Mouse (Mus musculus) hindbrain, embryonic 12.5 days (tissue): ENCODE measurements at regions not wholly inside any gene's neighbourhood (a gene's known extent, or its start where the extent isn't known, plus 50 kb on each side); places are given as distances from the start of the nearest gene placed in this dataset.
A peak's percentile ranks its signal among the peaks of the same experiment; 100 is the strongest.

Source experiments
- ATAC-seq: fragments of 200-750 bp; cut with Nextera tagmentation; 2 replicates; pipeline ENCODE4 v1.8.0; 2017; ENCODE audit warnings: moderate TSS enrichment; ENCODE audit not compliant: low FRiP score
- H3K27ac ChIP-seq: fragments of 300-500 bp; sonication (generic); 2 replicates; pipeline ENCODE4 v1.5.1; 2016; ENCODE audit warnings: mild to moderate bottlenecking
- H3K27me3 ChIP-seq: fragments of 300-500 bp; sonication (generic); 2 replicates; pipeline ENCODE4 v1.6.1; 2016; ENCODE audit warnings: mild to moderate bottlenecking
- H3K36me3 ChIP-seq: fragments of 300-500 bp; sonication (generic); 2 replicates; pipeline ENCODE4 v1.6.1; 2016; ENCODE audit warnings: mild to moderate bottlenecking
- H3K4me1 ChIP-seq: fragments of 300-500 bp; sonication (generic); 2 replicates; pipeline ENCODE4 v1.6.1; 2016
- H3K4me2 ChIP-seq: fragments of 300-500 bp; sonication (generic); replicated peaks from 2 replicates; pipeline ENCODE4 v1.6.1; 2016; ENCODE audit warnings: mild to moderate bottlenecking
- H3K4me3 ChIP-seq: fragments of 300-500 bp; sonication (generic); 2 replicates; pipeline ENCODE4 v1.5.1; 2016; ENCODE audit warnings: mild to moderate bottlenecking
- H3K9ac ChIP-seq: fragments of 300-500 bp; sonication (generic); 2 replicates; pipeline ENCODE4 v1.6.1; 2016; ENCODE audit warnings: mild to moderate bottlenecking, moderate library complexity
- H3K9me3 ChIP-seq: fragments of 300-500 bp; sonication (generic); replicated peaks from 2 replicates; pipeline ENCODE4 v1.6.1; 2016; ENCODE audit warnings: mild to moderate bottlenecking
- WGBS: fragments of 180-500 bp; shearing (Covaris S2); methylation state at CpG from one replicate; pipeline ENCODE4 v1.1.7; 2016; 5-methylcytosine and 5-hydroxymethylcytosine counted together

DNA sequence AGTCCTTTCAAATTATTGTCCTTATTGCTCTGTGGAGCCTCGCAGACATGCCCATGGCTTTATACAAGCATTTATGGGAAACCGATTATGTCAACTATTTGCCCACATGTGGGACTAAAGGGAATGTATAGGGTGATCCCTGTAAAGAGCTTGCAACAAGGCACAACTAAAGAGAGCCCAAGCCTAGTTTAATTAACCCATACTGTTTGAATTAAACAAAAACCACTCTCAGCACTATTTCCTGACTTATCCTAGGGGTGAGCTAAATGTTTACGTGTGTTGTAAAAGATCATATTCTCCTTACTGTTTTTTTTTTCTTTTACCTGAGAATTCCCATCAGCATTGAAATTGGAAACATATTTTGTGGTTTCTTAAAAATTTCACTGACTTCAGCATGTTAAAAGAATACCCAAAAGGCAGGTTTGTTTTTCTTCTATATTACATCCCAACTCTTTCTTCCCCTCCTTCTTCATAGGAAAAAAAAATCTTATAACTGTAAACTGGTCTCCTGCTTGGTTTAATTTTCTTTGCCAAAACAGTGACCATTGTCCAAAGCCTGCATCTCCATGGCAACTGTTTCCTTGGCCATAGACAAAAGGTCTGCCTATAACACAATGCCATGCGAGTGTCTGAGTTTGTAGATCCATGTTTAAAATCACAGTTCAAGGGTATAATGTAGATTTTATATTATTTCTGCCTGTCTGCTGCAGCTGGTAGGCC is 148.2 kb upstream of the Galnt5 start:
- ATAC-seq = no peak
- no peaks in the 10 kb centered on the region for H3K9me3 ChIP-seq
- WGBS = 39% methylated on average over 4 of the region's 4 CpGs
- H3K4me2 ChIP-seq = no peak overlapping the region
- no peaks in the 10 kb centered on the region for H3K36me3 ChIP-seq
- no peak overlapping the region for H3K27ac ChIP-seq
- no peaks in the 10 kb centered on the region for H3K27me3 ChIP-seq
- H3K4me1 ChIP-seq = peaks cover 15% of the 10 kb centered on the region
- H3K4me3 ChIP-seq = no peak overlapping the region
- H3K9ac ChIP-seq = no peak overlapping the region

DNA sequence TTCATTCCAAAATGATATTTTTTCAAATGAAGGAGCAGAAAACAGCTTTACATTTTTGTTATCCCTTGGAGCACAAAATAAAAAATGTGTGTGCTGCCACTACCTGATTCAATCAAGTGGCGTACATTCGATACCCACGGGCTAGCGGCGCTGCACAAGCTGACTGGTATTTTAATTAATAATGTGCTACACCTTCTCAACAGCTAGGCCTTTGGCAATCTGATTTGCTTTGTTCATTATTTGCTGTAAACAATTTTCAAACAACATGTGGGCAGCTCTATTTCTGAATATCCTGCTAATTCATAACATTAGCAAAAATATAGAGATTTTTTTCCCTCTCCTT is 147.7 kb upstream of the Galnt5 start:
- Histone ChIP-seq H3K27me3 (no peaks in the 10 kb centered on the region), H3K9me3 (no peaks in the 10 kb centered on the region), H3K4me2 (no peak overlapping the region), H3K9ac (no peak overlapping the region), H3K4me1 (peaks cover 15% of the 10 kb centered on the region), H3K27ac (no peak overlapping the region), H3K36me3 (no peaks in the 10 kb centered on the region), H3K4me3 (no peak overlapping the region)
- peak; percentile 63; the same call in 1 of the 2 replicates for ATAC-seq
- WGBS = 27% methylated on average over 5 of the region's 5 CpGs

DNA sequence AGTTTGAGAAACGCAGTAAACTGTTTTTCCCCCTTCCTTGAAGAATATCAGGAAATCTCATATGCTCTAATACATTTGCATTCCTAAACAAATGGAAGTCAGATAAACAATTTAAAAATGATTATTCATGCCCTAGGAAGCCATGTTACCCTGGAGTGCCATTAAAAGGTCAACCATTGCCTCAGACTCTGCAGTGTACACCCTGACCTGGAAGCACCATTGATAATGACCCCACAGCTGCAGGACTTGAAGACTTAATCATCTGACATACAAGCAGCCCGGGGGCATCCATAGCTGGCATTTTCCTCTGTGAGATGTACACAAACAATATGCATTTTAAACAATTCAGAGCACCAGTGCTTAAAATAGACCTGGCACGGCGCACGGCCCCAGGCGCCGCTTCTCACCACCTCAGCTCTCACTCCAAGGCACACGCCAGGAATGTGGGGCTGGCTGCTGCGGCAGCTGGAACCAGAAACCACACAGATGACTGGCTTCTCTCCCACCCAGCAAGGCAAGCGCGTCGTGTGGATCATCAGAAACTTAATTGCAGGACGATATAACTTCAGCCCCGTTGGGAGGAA is 141.1 kb upstream of the Galnt5 start:
- no peak overlapping the region for H3K4me3 ChIP-seq
- WGBS = 71% methylated on average over 14 of the region's 14 CpGs
- H3K4me1 ChIP-seq = peaks cover 3% of the 10 kb centered on the region; the same call in 1 of the 2 replicates
- no peaks in the 10 kb centered on the region for H3K9me3 ChIP-seq
- H3K36me3 ChIP-seq = no peaks in the 10 kb centered on the region
- no peaks in the 10 kb centered on the region for H3K27me3 ChIP-seq
- no peak for ATAC-seq
- H3K9ac ChIP-seq = no peak overlapping the region
- H3K27ac ChIP-seq = no peak overlapping the region
- H3K4me2 ChIP-seq = no peak overlapping the region

DNA sequence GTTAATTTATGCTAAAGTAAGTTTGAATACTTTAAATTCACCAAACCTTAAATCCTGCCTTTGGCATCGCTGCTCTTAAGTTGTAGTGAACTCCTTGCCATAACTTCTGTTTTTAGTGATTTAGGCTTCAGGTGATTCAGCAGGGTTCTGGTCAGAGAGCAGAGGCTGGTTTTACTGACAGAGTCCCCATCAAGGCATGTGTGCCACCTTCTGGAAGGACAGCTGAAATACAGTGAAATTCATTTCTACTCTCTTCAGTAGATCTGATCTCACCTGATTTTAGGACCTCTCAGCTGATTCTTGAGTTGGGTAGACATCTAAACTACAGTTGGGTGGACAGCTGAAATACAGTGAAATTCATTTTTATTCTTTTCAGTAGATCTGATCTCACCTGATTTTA is 132.4 kb upstream of the Galnt5 start:
- H3K4me3 ChIP-seq = no peak overlapping the region
- 70% methylated on average over 1 of the region's 1 CpGs for WGBS
- H3K4me2 ChIP-seq = no peak overlapping the region
- no peaks in the 10 kb centered on the region for H3K9me3 ChIP-seq
- H3K27me3 ChIP-seq = no peaks in the 10 kb centered on the region
- H3K36me3 ChIP-seq = no peaks in the 10 kb centered on the region
- no peak overlapping the region for H3K27ac ChIP-seq
- ATAC-seq = no peak
- H3K9ac ChIP-seq = no peak overlapping the region
- no peaks in the 10 kb centered on the region for H3K4me1 ChIP-seq

DNA sequence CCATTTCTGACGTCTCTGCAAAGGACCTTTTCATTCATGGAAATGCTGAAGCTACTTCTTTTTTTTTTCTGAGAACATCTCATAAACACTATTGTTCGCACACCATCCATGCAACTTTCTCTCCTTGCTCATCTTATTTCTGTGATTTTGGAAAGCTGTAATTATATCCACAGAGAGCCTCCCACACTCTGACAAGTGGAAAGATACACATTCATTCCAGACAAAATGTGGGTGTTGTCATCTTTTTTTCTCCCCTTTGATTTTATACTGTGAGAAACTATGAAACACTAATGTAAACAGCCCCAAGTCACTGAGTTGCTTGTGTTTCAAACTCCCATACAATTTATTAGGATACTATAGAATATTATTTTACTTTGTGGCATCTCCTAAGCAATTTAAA is 129.6 kb upstream of the Galnt5 start:
- 77% methylated on average over 2 of the region's 2 CpGs for WGBS
- no peaks in the 10 kb centered on the region for H3K27me3 ChIP-seq
- H3K36me3 ChIP-seq = no peaks in the 10 kb centered on the region
- H3K4me2 ChIP-seq = no peak overlapping the region
- no peak overlapping the region for H3K27ac ChIP-seq
- H3K4me3 ChIP-seq = no peak overlapping the region
- no peak overlapping the region for H3K9ac ChIP-seq
- no peaks in the 10 kb centered on the region for H3K9me3 ChIP-seq
- H3K4me1 ChIP-seq = no peaks in the 10 kb centered on the region
- ATAC-seq = no peak

DNA sequence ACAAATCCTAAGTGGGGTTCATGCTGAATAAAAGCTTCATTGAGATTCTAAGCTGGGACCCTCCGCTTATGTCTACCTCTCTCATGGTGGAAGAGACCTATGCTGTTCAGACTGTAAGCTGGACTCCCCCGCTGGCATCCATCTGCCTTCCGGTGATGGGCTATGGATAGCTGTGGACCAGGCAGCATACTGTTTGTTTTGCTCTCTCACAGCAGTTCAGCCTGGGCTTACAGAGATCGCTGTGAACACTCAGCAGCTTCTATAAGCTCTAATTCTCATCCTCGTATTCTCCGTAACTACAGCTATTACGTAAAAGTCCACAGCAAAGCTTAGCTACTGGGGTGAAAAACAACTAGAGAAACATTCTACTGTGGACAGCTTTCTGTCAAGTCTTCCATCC is 97.5 kb upstream of the Galnt5 start:
- H3K9ac ChIP-seq = no peak overlapping the region
- no peaks in the 10 kb centered on the region for H3K4me1 ChIP-seq
- H3K9me3 ChIP-seq = no peaks in the 10 kb centered on the region
- no peak for ATAC-seq
- no peak overlapping the region for H3K4me3 ChIP-seq
- H3K36me3 ChIP-seq = no peaks in the 10 kb centered on the region
- H3K4me2 ChIP-seq = no peak overlapping the region
- WGBS = 93% methylated on average over 7 of the region's 7 CpGs
- no peaks in the 10 kb centered on the region for H3K27me3 ChIP-seq
- H3K27ac ChIP-seq = no peak overlapping the region

DNA sequence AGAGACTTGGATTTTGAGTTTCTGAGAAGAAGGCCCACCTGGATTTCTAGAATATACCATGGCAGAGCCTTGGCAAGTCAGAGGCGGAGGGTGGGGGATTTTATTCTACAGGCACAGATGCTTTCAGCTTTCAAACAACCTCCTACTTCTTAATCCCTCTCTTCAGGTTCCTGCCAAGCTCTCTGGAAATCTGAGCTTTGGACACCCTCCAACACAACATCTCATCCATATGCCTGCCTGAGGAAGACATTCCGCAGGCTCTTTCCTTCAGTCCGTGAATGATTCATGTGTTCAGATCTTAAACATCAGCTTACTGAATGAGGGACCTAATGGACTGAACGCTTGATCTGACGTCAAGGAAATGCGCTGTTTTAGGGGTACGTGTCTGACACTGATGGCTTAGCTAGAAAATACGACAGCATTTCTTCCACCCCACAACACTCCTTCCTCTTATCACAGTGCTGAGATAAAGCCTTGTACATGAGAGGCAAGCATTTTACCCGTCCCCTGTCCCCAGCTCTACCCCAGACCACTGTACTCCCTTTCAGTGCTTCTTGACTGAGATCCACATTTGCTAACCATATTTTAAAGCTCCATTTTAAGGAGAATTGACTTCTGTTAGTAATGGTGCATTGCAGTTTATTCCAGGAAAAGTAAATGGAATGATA is 97.0 kb upstream of the Galnt5 start:
- H3K9me3 ChIP-seq = no peaks in the 10 kb centered on the region
- no peaks in the 10 kb centered on the region for H3K27me3 ChIP-seq
- H3K36me3 ChIP-seq = no peaks in the 10 kb centered on the region
- H3K4me2 ChIP-seq = no peak overlapping the region
- no peaks in the 10 kb centered on the region for H3K4me1 ChIP-seq
- no peak overlapping the region for H3K27ac ChIP-seq
- no peak for ATAC-seq
- no peak overlapping the region for H3K9ac ChIP-seq
- 87% methylated on average over 9 of the region's 9 CpGs for WGBS
- H3K4me3 ChIP-seq = no peak overlapping the region

DNA sequence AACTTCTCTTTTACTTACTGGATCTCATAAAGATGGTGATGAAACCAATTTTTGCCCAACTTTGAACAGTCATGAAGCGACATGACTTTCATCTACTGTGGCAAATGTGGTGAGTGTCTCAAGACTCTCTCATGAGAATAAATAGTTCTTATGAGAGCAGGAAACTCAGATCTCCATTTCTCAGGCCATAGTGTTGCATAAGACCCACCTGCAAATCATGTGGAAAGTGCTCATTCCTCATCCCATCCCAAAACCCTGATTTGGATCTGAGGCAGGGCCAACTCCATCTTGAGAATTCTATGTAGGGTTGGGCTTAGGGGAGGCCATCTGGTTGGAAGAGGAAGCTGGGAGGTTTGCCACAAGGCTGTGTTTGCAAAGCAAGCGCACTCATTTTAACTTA is 92.5 kb upstream of the Galnt5 start:
- 94% methylated on average over 2 of the region's 2 CpGs for WGBS
- no peak for ATAC-seq
- Histone ChIP-seq H3K27me3 (no peaks in the 10 kb centered on the region), H3K27ac (no peak overlapping the region), H3K4me2 (no peak overlapping the region), H3K4me1 (no peaks in the 10 kb centered on the region), H3K36me3 (no peaks in the 10 kb centered on the region), H3K9me3 (no peaks in the 10 kb centered on the region), H3K9ac (no peak overlapping the region), H3K4me3 (no peak overlapping the region)

DNA sequence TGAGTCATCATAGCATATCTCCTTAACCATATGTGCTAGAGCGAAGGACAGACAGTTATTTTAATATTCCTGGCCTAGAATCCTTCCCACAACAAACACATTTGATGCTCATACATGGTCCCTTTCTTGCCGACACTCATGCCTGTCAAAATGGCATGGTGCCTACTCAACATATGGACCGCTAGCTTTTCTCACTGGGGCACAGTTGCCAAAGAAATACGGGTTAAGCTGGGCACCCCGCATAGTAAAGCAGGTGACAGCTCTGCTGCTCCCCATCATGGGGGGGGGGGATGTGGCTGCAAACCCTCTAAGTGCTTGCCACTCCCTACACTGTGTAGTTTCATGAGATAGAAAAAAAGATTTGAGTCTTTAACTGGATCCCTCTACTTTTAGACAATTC is 90.7 kb upstream of the Galnt5 start:
- H3K4me3 ChIP-seq = no peak overlapping the region
- no peaks in the 10 kb centered on the region for H3K36me3 ChIP-seq
- no peak overlapping the region for H3K9ac ChIP-seq
- no peak for ATAC-seq
- H3K27me3 ChIP-seq = no peaks in the 10 kb centered on the region
- 83% methylated on average over 5 of the region's 5 CpGs for WGBS
- no peak overlapping the region for H3K4me2 ChIP-seq
- no peaks in the 10 kb centered on the region for H3K4me1 ChIP-seq
- H3K9me3 ChIP-seq = no peaks in the 10 kb centered on the region
- H3K27ac ChIP-seq = no peak overlapping the region

DNA sequence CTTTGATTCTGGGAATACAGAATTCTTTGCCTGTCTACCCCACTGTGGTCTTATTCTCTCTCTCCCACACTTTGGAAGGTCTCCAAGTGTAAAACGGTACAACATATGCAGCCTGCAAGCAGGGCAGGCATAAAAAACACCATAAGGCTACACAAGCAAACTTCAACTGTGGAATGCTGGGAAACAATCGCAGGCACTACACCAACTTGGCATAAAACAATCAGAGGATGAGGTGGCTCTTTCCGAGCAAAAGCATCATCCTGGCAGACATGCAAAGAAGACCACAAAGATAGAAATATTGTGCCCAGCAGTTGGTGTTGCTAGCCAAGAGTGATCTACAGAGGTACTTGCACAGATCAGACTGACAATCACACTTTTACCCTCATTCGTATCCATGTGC is 88.0 kb upstream of the Galnt5 start:
- H3K36me3 ChIP-seq = no peaks in the 10 kb centered on the region
- H3K4me2 ChIP-seq = no peak overlapping the region
- no peaks in the 10 kb centered on the region for H3K9me3 ChIP-seq
- no peaks in the 10 kb centered on the region for H3K27me3 ChIP-seq
- no peak overlapping the region for H3K9ac ChIP-seq
- WGBS = 84% methylated on average over 4 of the region's 4 CpGs
- no peak overlapping the region for H3K4me3 ChIP-seq
- H3K27ac ChIP-seq = no peak overlapping the region
- no peak for ATAC-seq
- H3K4me1 ChIP-seq = no peaks in the 10 kb centered on the region

DNA sequence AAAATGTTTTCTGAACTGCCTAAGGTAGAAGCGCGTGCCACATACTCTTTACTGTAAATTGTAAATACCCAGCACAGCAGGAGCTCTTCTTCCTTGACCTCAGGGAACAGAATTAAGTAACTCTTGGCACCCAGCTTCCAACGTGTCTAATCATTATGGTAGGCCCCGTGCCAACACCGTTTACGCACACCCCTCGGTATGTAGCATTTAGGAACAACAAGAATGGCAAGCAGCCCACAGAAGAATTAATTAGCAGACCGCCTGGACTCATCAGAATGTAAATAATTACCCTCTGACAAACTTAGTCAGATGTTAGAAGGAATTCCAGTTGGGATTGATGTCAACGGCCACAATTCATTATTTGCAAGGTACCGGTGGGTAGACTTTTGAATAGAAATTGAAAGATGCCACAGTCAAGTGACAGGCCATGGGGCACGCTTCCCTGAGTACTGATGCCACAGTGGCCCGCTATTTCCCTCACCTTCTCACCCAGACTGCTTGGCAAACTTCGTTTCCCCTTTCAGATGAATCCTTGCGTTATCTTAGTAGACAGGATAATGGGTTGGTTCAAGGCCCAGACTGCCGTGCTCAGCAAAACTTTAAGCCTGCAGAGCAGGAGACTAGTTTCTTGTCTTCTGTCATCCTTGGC is 81.2 kb upstream of the Galnt5 start:
- ATAC-seq = 0 out of 2 replicates have a peak, but pooled peaks have one; percentile 29
- no peak overlapping the region for H3K4me3 ChIP-seq
- no peak overlapping the region for H3K9ac ChIP-seq
- no peaks in the 10 kb centered on the region for H3K4me1 ChIP-seq
- no peak overlapping the region for H3K4me2 ChIP-seq
- H3K36me3 ChIP-seq = no peaks in the 10 kb centered on the region
- WGBS = 74% methylated on average over 15 of the region's 15 CpGs
- H3K27ac ChIP-seq = no peak overlapping the region
- no peaks in the 10 kb centered on the region for H3K9me3 ChIP-seq
- no peaks in the 10 kb centered on the region for H3K27me3 ChIP-seq

DNA sequence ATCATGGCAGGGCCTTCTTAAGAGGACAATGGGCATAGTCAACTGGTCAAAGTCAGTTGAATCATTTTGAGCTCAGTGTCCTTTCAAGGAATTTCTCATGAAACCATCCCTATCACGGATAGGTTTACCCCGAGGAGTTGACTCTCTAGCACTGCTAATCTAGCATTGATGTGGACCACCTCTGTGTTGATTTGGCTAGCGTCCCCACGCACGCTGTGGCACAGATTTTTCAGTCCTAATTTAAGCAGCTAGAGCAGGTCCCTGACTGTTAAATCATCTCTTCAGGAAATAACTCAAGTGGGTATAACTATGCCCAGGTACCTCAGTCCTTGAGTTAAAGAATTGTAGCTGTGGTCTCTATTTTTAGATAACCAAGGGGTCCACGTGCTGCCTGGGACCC is 80.0 kb upstream of the Galnt5 start:
- H3K27me3 ChIP-seq = no peaks in the 10 kb centered on the region
- no peaks in the 10 kb centered on the region for H3K9me3 ChIP-seq
- H3K9ac ChIP-seq = no peak overlapping the region
- WGBS = 92% methylated on average over 6 of the region's 6 CpGs
- no peak for ATAC-seq
- no peaks in the 10 kb centered on the region for H3K36me3 ChIP-seq
- H3K4me1 ChIP-seq = no peaks in the 10 kb centered on the region
- H3K4me3 ChIP-seq = no peak overlapping the region
- H3K4me2 ChIP-seq = no peak overlapping the region
- no peak overlapping the region for H3K27ac ChIP-seq
